Mouse (Mus musculus) midbrain, embryonic 15.5 days (tissue): ENCODE data around the gene Ppp6r1. TPM values are rescaled to one million over a fixed set of nuclear protein-coding genes. Genes with fewer than 3 reads are reported as not detected.

Experiments
- ATAC-seq: fragments of 200-750 bp; cut with Nextera tagmentation; replicated peaks from 2 replicates; pipeline ENCODE4 v1.8.0; 2017; ENCODE audit warnings: moderate TSS enrichment
- H3K27ac ChIP-seq: fragments of 300-500 bp; sonication (generic); 2 replicates; pipeline ENCODE4 v1.5.1; 2015; ENCODE audit warnings: mild to moderate bottlenecking, inconsistent platforms
- H3K27me3 ChIP-seq: fragments of 300-500 bp; sonication (generic); replicated peaks from 2 replicates; pipeline ENCODE4 v1.6.1; 2015; ENCODE audit warnings: inconsistent platforms
- H3K36me3 ChIP-seq: fragments of 300-500 bp; sonication (generic); replicated peaks from 2 replicates; pipeline ENCODE4 v1.6.1; 2015; ENCODE audit warnings: inconsistent platforms
- H3K4me1 ChIP-seq: fragments of 300-500 bp; sonication (generic); 2 replicates; pipeline ENCODE4 v1.6.1; 2015; ENCODE audit warnings: inconsistent platforms
- H3K4me2 ChIP-seq: fragments of 300-500 bp; sonication (generic); 2 replicates; pipeline ENCODE4 v1.6.1; 2015; ENCODE audit warnings: inconsistent platforms, mild to moderate bottlenecking, moderate library complexity
- H3K4me3 ChIP-seq: fragments of 300-500 bp; sonication (generic); 2 replicates; pipeline ENCODE4 v1.5.1; 2015; ENCODE audit warnings: mild to moderate bottlenecking, inconsistent platforms
- H3K9ac ChIP-seq: fragments of 300-500 bp; sonication (generic); 2 replicates; pipeline ENCODE4 v1.6.1; 2015; ENCODE audit warnings: mild to moderate bottlenecking, inconsistent platforms
- H3K9me3 ChIP-seq: fragments of 300-500 bp; sonication (generic); 2 replicates; pipeline ENCODE4 v1.6.1; 2016; ENCODE audit warnings: inconsistent platforms
- WGBS: fragments of 180-500 bp; shearing (Covaris S2); methylation state at CpG from one replicate; pipeline ENCODE4 v1.1.7; 2015; ENCODE audit warnings: mixed read lengths; 5-methylcytosine and 5-hydroxymethylcytosine counted together
- polyA plus RNA-seq: library from polyadenylated mRNA; unstranded; fragments of >200 nt; fragmentation: Nextera tagmentation; extraction: Ambion mirVana; gene quantifications from 2 replicates; pipeline ENCODE4 v1.2.1, GENCODE M21; 2015

Ppp6r1 gene
- polyA plus RNA-seq, 1 experiment from 2014 or later: 10.5 TPM

- no peak overlapping the region for H3K4me3 ChIP-seq
- H3K27me3 ChIP-seq: no peaks in the 10 kb centered on the region
- H3K9ac ChIP-seq: no peak overlapping the region
- H3K36me3 ChIP-seq: no peaks in the 10 kb centered on the region
- no peak for ATAC-seq
- H3K4me2 ChIP-seq: no peak overlapping the region
- H3K9me3 ChIP-seq: no peaks in the 10 kb centered on the region
- WGBS: 86% methylated on average over 1 of the region's 1 CpGs
- no peak overlapping the region for H3K27ac ChIP-seq
- H3K4me1 ChIP-seq: peaks cover 52% of the 10 kb centered on the region
Observed at GRCm38 (mm10) chr7:4655916-4656315, 2.9 kb downstream of the Ppp6r1 start.

- Histone ChIP-seq H3K4me2 (no peak overlapping the region), H3K36me3 (no peaks in the 10 kb centered on the region), H3K4me1 (peaks cover 46% of the 10 kb centered on the region), H3K4me3 (no peak overlapping the region), H3K27me3 (no peaks in the 10 kb centered on the region), H3K27ac (no peak overlapping the region), H3K9me3 (no peaks in the 10 kb centered on the region), H3K9ac (no peak overlapping the region)
- ATAC-seq: no peak
- WGBS: 96% methylated on average over 4 of the region's 4 CpGs
Observed at GRCm38 (mm10) chr7:4655393-4655792, 3.4 kb downstream of the Ppp6r1 start.

GRCm38 (mm10) chr7:4654221-4654620 lies 4.6 kb downstream of the Ppp6r1 start:
- Histone ChIP-seq H3K27me3 (no peaks in the 10 kb centered on the region), H3K4me1 (peaks cover 38% of the 10 kb centered on the region), H3K9me3 (no peaks in the 10 kb centered on the region), H3K4me3 (no peak overlapping the region), H3K27ac (no peak overlapping the region), H3K36me3 (no peaks in the 10 kb centered on the region), H3K4me2 (no peak overlapping the region), H3K9ac (no peak overlapping the region)
- ATAC-seq: no peak
- 91% methylated on average over 2 of the region's 2 CpGs for WGBS

GRCm38 (mm10) chr7:4653780-4654179 lies 5.0 kb downstream of the Ppp6r1 start:
- Histone ChIP-seq H3K9ac (no peak overlapping the region), H3K4me2 (no peak overlapping the region), H3K27me3 (no peaks in the 10 kb centered on the region), H3K27ac (no peak overlapping the region), H3K36me3 (no peaks in the 10 kb centered on the region), H3K9me3 (no peaks in the 10 kb centered on the region), H3K4me3 (no peak overlapping the region), H3K4me1 (peaks cover 38% of the 10 kb centered on the region)
- no peak for ATAC-seq
- WGBS: 90% methylated on average over 7 of the region's 7 CpGs

- no peak overlapping the region for H3K4me2 ChIP-seq
- H3K9me3 ChIP-seq: no peaks in the 10 kb centered on the region
- no peaks in the 10 kb centered on the region for H3K27me3 ChIP-seq
- H3K27ac ChIP-seq: no peak overlapping the region
- H3K4me1 ChIP-seq: peaks cover 38% of the 10 kb centered on the region
- no peak for ATAC-seq
- no peaks in the 10 kb centered on the region for H3K36me3 ChIP-seq
- no peak overlapping the region for H3K9ac ChIP-seq
- WGBS: 85% methylated on average over 5 of the region's 5 CpGs
- H3K4me3 ChIP-seq: no peak overlapping the region
Observed at GRCm38 (mm10) chr7:4653351-4653750, 5.5 kb downstream of the Ppp6r1 start.

GRCm38 (mm10) chr7:4652726-4653125 lies 6.1 kb downstream of the Ppp6r1 start:
- H3K4me2 ChIP-seq: no peak overlapping the region
- no peaks in the 10 kb centered on the region for H3K9me3 ChIP-seq
- H3K4me1 ChIP-seq: peaks cover 34% of the 10 kb centered on the region
- H3K36me3 ChIP-seq: no peaks in the 10 kb centered on the region
- WGBS: 93% methylated on average over 5 of the region's 5 CpGs
- H3K4me3 ChIP-seq: no peak overlapping the region
- no peaks in the 10 kb centered on the region for H3K27me3 ChIP-seq
- no peak for ATAC-seq
- no peak overlapping the region for H3K9ac ChIP-seq
- no peak overlapping the region for H3K27ac ChIP-seq

- no peak overlapping the region for H3K27ac ChIP-seq
- H3K9ac ChIP-seq: no peak overlapping the region
- peaks cover 23% of the 10 kb centered on the region for H3K4me1 ChIP-seq
- H3K27me3 ChIP-seq: no peaks in the 10 kb centered on the region
- H3K9me3 ChIP-seq: no peaks in the 10 kb centered on the region
- H3K4me3 ChIP-seq: no peak overlapping the region
- no peak overlapping the region for H3K4me2 ChIP-seq
- no peak for ATAC-seq
- WGBS: 87% methylated on average over 8 of the region's 8 CpGs
- peaks cover 1% of the 10 kb centered on the region; the same call in 1 of the 2 replicates for H3K36me3 ChIP-seq
Observed at GRCm38 (mm10) chr7:4651581-4651980, 7.2 kb downstream of the Ppp6r1 start.

GRCm38 (mm10) chr7:4647992-4648391 lies 10.8 kb downstream of the Ppp6r1 start:
- Histone ChIP-seq H3K27me3 (no peaks in the 10 kb centered on the region), H3K36me3 (peaks cover 19% of the 10 kb centered on the region; the same call in 1 of the 2 replicates), H3K9ac (no peak overlapping the region), H3K27ac (no peak overlapping the region), H3K4me1 (peaks cover 8% of the 10 kb centered on the region; the same call in 1 of the 2 replicates), H3K9me3 (no peaks in the 10 kb centered on the region), H3K4me2 (no peak overlapping the region), H3K4me3 (no peak overlapping the region)
- WGBS: 90% methylated on average over 2 of the region's 2 CpGs
- ATAC-seq: no peak

- H3K36me3 ChIP-seq: peaks cover 23% of the 10 kb centered on the region; the same call in 1 of the 2 replicates
- 81% methylated on average over 6 of the region's 6 CpGs for WGBS
- peaks cover 2% of the 10 kb centered on the region; the same call in 1 of the 2 replicates for H3K4me1 ChIP-seq
- ATAC-seq: no peak
- no peak overlapping the region for H3K4me2 ChIP-seq
- no peaks in the 10 kb centered on the region for H3K27me3 ChIP-seq
- no peak overlapping the region for H3K27ac ChIP-seq
- H3K9me3 ChIP-seq: no peaks in the 10 kb centered on the region
- no peak overlapping the region for H3K4me3 ChIP-seq
- H3K9ac ChIP-seq: no peak overlapping the region
Observed at GRCm38 (mm10) chr7:4647291-4647690, 11.5 kb downstream of the Ppp6r1 start.

- Histone ChIP-seq H3K9ac (no peak overlapping the region), H3K4me2 (no peak overlapping the region), H3K27me3 (no peaks in the 10 kb centered on the region), H3K27ac (no peak overlapping the region), H3K4me3 (no peak overlapping the region), H3K9me3 (no peaks in the 10 kb centered on the region), H3K4me1 (peaks cover 1% of the 10 kb centered on the region; the same call in 1 of the 2 replicates), H3K36me3 (peaks cover 24% of the 10 kb centered on the region; the same call in 1 of the 2 replicates)
- no peak for ATAC-seq
- WGBS: 91% methylated on average over 3 of the region's 3 CpGs
Observed at GRCm38 (mm10) chr7:4646806-4647205, 12.0 kb downstream of the Ppp6r1 start.

- Histone ChIP-seq H3K9me3 (no peaks in the 10 kb centered on the region), H3K27me3 (no peaks in the 10 kb centered on the region), H3K4me1 (no peaks in the 10 kb centered on the region), H3K9ac (no peak overlapping the region), H3K27ac (no peak overlapping the region), H3K4me3 (no peak overlapping the region), H3K36me3 (peaks cover 51% of the 10 kb centered on the region), H3K4me2 (no peak overlapping the region)
- ATAC-seq: no peak
- WGBS: 92% methylated on average over 6 of the region's 6 CpGs
Observed at GRCm38 (mm10) chr7:4643225-4643624, 15.6 kb downstream of the Ppp6r1 start.

GRCm38 (mm10) chr7:4641956-4642355 lies 16.9 kb downstream of the Ppp6r1 start:
- no peaks in the 10 kb centered on the region for H3K9me3 ChIP-seq
- no peaks in the 10 kb centered on the region for H3K4me1 ChIP-seq
- WGBS: 91% methylated on average over 7 of the region's 7 CpGs
- H3K4me3 ChIP-seq: no peak overlapping the region
- no peak overlapping the region for H3K4me2 ChIP-seq
- peaks cover 54% of the 10 kb centered on the region for H3K36me3 ChIP-seq
- H3K27ac ChIP-seq: no peak overlapping the region
- ATAC-seq: no peak
- H3K9ac ChIP-seq: no peak overlapping the region
- no peaks in the 10 kb centered on the region for H3K27me3 ChIP-seq

GRCm38 (mm10) chr7:4641155-4641554 lies 17.7 kb downstream of the Ppp6r1 start:
- Histone ChIP-seq H3K27ac (no peak overlapping the region), H3K27me3 (no peaks in the 10 kb centered on the region), H3K9me3 (no peaks in the 10 kb centered on the region), H3K9ac (no peak overlapping the region), H3K4me2 (no peak overlapping the region), H3K4me3 (no peak overlapping the region), H3K4me1 (no peaks in the 10 kb centered on the region), H3K36me3 (peaks cover 52% of the 10 kb centered on the region)
- WGBS: 83% methylated on average over 11 of the region's 11 CpGs
- no peak for ATAC-seq
